Mouse (Mus musculus) hindbrain, embryonic 14.5 days (tissue): Measurements from ENCODE around the gene Psmb11. TPM values are rescaled to one million over a fixed set of nuclear protein-coding genes. Genes with fewer than 3 reads are reported as not detected.

Experiments used
- ATAC-seq: fragments of 200-750 bp; cut with Nextera tagmentation; 2 replicates; pipeline ENCODE4 v1.8.0; 2017; ENCODE audit warnings: moderate number of reproducible peaks, mild to moderate bottlenecking, moderate TSS enrichment, moderate library complexity; ENCODE audit not compliant: low FRiP score
- DNase-seq: peaks from one replicate; pipeline ENCODE4 v3.0.0-alpha.2; 2015; ENCODE audit warnings: low spot score
- H3K27ac ChIP-seq: fragments of 300-500 bp; sonication (generic); 2 replicates; pipeline ENCODE4 v1.5.1; 2014; ENCODE audit warnings: mild to moderate bottlenecking, moderate library complexity
- H3K27me3 ChIP-seq: fragments of 300-500 bp; sonication (generic); 2 replicates; pipeline ENCODE4 v1.6.1; 2014; ENCODE audit warnings: mild to moderate bottlenecking, low read length, mixed read lengths; ENCODE audit not compliant: control insufficient read depth, insufficient read depth
- H3K36me3 ChIP-seq: fragments of 300-500 bp; sonication (generic); replicated peaks from 2 replicates; pipeline ENCODE4 v1.6.1; 2014; ENCODE audit not compliant: control insufficient read depth, insufficient read depth
- H3K4me1 ChIP-seq: fragments of 300-500 bp; sonication (generic); replicated peaks from 2 replicates; pipeline ENCODE4 v1.6.1; 2014; ENCODE audit warnings: antibody characterized with exemption, low read length, mixed read lengths; ENCODE audit not compliant: control insufficient read depth, insufficient read depth
- H3K4me2 ChIP-seq: fragments of 300-500 bp; sonication (generic); replicated peaks from 2 replicates; pipeline ENCODE4 v1.6.1; 2014; ENCODE audit warnings: mild to moderate bottlenecking, moderate library complexity
- H3K4me3 ChIP-seq: fragments of 300-500 bp; sonication (generic); replicated peaks from 2 replicates; pipeline ENCODE4 v1.5.1; 2014; ENCODE audit warnings: mild to moderate bottlenecking, low read length
- H3K9ac ChIP-seq: fragments of 300-500 bp; sonication (generic); 2 replicates; pipeline ENCODE4 v1.6.1; 2014
- H3K9me3 ChIP-seq: fragments of 300-500 bp; sonication (generic); 2 replicates; pipeline ENCODE4 v1.6.1; 2016; ENCODE audit warnings: low read length; ENCODE audit not compliant: control insufficient read depth
- WGBS: fragments of 180-500 bp; shearing (Covaris S2); extraction: QIAGEN DNeasy Blood & Tissue Kit; methylation state at CpG from one replicate; pipeline ENCODE4 v1.1.7; 2014; 5-methylcytosine and 5-hydroxymethylcytosine counted together
- polyA plus RNA-seq: library from polyadenylated mRNA; unstranded; fragments of >200 nt; fragmentation: Nextera tagmentation; extraction: Ambion mirVana; gene quantifications from 2 replicates; pipeline ENCODE4 v1.2.1, GENCODE M21; 2014

The Psmb11 gene
- polyA plus RNA-seq, 1 experiment from 2014 or later = 0.16 TPM

DNA sequence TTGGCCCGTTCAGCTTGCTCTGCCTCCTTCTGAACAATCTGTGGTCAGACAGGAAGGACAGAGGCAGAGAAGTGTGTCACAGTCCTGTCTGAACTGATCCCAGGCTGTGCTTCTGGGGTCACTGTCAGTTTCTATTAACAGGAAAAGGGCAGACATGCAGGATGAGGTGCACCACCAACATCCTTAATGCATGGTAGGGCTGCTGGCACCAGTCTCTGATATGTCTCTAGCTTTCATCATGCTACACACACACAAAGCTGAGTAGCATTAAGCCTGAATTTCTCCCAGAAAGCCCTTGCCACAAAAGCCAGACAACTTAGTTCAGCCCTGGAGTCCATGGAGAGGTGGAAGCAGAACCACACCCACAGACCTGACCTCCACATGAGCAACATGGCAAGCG lies 21.8 kb downstream of the Psmb11 start:
- no peaks in the 10 kb centered on the region for H3K27me3 ChIP-seq
- H3K4me2 ChIP-seq = no peak overlapping the region
- ATAC-seq (no peak), DNase-seq (no peak)
- H3K27ac ChIP-seq = no peak overlapping the region
- no peak overlapping the region for H3K9ac ChIP-seq
- H3K36me3 ChIP-seq = peaks cover 72% of the 10 kb centered on the region
- peaks cover 12% of the 10 kb centered on the region for H3K4me1 ChIP-seq
- WGBS = 85% methylated on average over 2 of the region's 2 CpGs
- H3K4me3 ChIP-seq = no peak overlapping the region
- no peaks in the 10 kb centered on the region for H3K9me3 ChIP-seq

DNA sequence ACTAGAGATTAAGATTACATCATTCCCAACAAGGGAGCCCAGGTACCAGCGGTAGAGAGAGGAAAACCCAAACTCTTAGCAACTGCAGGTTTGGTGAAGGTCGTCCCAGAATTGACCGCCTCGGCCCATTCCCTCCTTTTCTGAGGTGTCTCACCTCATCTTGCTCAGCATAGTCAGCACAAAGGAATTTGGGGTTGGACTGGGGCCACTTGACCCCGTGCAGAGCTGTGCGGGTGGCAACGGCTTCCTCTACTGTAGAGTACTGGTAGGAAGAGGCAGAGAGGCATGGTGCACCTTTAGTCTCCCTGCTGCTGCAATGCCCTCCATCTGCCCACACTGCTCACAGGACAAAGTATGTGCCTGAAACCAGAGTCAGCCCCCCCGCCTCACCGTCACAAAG lies 23.1 kb downstream of the Psmb11 start:
- Histone ChIP-seq H3K4me2 (no peak overlapping the region), H3K9ac (no peak overlapping the region), H3K27me3 (no peaks in the 10 kb centered on the region), H3K36me3 (peaks cover 72% of the 10 kb centered on the region), H3K4me1 (peaks cover 9% of the 10 kb centered on the region), H3K4me3 (no peak overlapping the region), H3K27ac (no peak overlapping the region), H3K9me3 (no peaks in the 10 kb centered on the region)
- no peak for DNase-seq
- no peak for ATAC-seq
- 93% methylated on average over 9 of the region's 9 CpGs for WGBS

DNA sequence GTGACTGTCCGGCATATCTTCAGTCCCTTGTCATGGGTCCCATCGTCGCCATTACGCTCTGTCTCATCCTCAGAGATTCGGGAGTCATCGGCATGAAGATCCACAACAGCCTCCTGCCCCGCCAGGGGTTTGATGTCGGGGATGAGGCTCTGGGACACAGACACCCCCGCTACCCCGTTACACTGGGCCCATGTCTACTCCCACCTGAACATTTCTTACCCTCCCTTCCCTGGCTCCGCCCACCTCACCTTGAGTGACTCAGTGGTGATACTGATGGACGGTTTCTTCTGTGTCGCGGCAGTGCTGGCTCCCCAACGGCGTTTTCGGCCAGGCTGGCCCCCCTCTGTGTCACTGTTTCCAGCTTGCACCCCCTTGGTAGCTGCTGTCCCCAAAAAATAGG lies 25.2 kb downstream of the Psmb11 start:
- Histone ChIP-seq H3K9ac (no peak overlapping the region), H3K27me3 (no peaks in the 10 kb centered on the region), H3K9me3 (no peaks in the 10 kb centered on the region), H3K4me3 (no peak overlapping the region), H3K36me3 (peaks cover 90% of the 10 kb centered on the region), H3K4me2 (no peak overlapping the region), H3K4me1 (peaks cover 12% of the 10 kb centered on the region; the same call in 1 of the 2 replicates), H3K27ac (no peak overlapping the region)
- WGBS = 94% methylated on average over 17 of the region's 17 CpGs
- no peak for DNase-seq
- no peak for ATAC-seq

DNA sequence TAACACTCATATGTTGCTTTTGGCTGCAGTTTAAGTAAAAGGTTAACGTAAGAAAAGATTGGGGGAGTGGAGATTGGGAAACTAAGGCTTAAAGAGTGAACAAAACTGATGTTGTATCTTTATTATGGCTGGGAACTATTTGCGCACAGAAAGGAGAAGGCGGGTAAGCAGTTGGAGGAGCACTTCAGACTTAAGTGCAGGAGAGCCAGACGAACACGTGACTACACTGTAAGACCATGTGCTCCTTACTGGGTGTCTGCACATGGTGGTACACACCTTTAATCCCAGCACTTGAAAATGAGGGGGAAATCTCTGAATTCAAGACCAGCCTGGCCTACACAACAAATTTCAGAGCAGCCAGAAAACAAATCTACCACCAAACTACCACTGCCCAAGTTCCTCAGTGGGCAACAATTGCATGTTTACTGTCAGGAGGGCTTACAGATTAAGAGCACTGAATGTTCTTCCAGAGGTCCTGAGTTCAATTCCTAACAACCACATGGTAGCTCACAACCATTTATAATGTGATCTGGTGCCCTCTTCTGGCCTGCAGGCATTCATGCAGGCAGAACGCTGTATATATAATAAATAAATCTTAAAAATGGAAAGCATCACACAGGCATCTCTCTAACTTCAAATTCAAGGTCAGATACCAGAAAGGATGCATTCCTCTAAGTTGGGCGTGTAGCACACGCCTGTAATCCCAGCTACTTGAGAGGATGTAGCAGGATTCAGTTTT lies 25.8 kb downstream of the Psmb11 start:
- no peak for DNase-seq
- no peak for ATAC-seq
- 93% methylated on average over 8 of the region's 8 CpGs for WGBS

DNA sequence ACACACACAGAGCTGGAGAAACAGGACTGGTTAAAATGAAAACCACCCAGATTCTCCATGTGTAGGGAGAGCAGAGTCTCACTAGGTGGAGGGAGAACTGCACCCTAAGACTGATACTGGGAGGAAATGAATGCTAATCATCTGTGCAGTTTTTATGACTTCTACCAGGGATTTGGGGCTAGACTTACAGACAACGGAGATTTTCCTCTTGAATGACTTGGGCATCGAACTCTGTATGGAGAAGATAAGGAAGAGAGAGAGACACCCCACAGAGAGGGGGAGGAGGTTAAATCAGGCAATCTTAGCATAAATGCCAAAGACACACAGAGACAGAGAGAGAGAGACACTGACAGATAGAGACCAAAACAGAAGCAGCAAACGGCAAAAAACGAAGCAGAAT lies 26.7 kb downstream of the Psmb11 start:
- Histone ChIP-seq H3K36me3 (peaks cover 84% of the 10 kb centered on the region), H3K4me1 (peaks cover 19% of the 10 kb centered on the region), H3K4me3 (no peak overlapping the region), H3K9me3 (no peaks in the 10 kb centered on the region), H3K4me2 (no peak overlapping the region), H3K9ac (no peak overlapping the region), H3K27me3 (no peaks in the 10 kb centered on the region), H3K27ac (no peak overlapping the region)
- ATAC-seq = no peak
- 82% methylated on average over 4 of the region's 4 CpGs for WGBS
- no peak for DNase-seq

More for the DNA sequence above, 25.8 kb downstream of the Psmb11 start:
- Histone ChIP-seq H3K9ac (no peak overlapping the region), H3K9me3 (no peaks in the 10 kb centered on the region), H3K27me3 (no peaks in the 10 kb centered on the region), H3K4me3 (no peak overlapping the region), H3K4me1 (peaks cover 15% of the 10 kb centered on the region), H3K27ac (no peak overlapping the region), H3K4me2 (no peak overlapping the region), H3K36me3 (peaks cover 92% of the 10 kb centered on the region)

DNA sequence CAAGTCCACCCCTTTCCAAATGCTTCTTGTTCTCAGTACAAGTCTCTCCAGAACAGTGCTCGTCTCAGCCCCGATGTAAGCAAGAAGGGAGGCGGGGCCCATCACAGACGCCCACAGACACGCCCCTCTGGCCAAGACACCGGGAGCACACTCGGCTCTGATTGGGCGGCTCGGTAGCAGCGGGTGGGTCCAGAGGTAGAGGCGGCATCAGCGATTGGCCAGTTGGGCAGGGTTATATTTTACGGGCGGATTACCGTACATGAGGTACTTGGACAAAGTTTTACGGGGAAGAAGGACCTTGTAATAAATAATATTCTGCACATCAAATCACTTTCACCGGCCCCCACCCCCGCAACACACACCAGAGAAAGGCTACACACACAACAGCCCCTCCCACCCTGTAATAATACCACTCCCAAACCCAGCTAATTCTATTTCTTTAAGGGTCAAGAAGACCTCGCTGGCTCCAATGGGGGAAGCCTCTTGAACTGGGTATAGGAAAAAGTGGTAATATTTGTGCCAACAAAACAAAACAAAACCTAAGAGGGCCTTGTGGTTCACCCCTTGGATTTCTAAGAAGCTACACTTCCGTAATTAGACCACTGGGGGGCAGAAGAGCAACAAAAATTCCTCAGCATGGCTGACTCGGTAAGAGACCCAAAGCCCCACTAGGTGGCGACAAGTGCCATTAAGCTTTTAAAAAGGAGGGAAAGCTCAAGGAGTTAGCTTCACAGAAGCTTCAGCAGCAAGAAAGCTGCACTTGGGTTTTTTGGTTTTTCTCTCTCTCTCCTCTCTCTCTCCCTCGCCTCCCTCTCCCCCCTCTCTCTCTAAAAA lies 29.6 kb downstream of the Psmb11 start:
- Histone ChIP-seq H3K4me1 (peaks cover 19% of the 10 kb centered on the region), H3K4me2 (peak overlapping the region; percentile 93), H3K27me3 (no peaks in the 10 kb centered on the region), H3K36me3 (peaks cover 66% of the 10 kb centered on the region), H3K4me3 (no peak overlapping the region), H3K9ac (no peak overlapping the region), H3K9me3 (no peaks in the 10 kb centered on the region), H3K27ac (no peak overlapping the region)
- ATAC-seq (peak; percentile 34; the same call in 1 of the 2 replicates), DNase-seq (peak; percentile 95)
- WGBS = 67% methylated on average over 23 of the region's 23 CpGs

DNA sequence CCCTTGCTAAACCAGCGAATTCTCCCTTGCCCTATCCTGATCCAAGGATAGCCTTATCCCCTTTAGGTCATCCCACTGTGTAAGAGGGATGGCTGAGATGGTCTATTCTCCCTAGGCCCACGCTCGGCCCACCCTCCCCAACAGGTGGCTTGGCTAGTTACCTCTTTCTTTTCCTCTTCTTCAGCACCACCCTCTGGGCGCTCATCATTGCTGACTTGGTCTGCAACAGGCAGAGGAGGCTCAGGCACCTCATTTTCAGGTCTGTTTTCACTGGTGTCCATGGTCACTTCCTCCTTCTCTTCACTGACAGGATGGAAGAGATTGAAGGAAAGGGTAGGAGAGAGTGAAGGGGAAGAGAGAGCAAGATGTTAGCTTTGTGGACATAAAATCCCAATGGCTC lies 30.3 kb downstream of the Psmb11 start:
- H3K27me3 ChIP-seq = no peaks in the 10 kb centered on the region
- WGBS = 78% methylated on average over 4 of the region's 4 CpGs
- H3K4me2 ChIP-seq = peak overlapping the region; percentile 93
- no peaks in the 10 kb centered on the region for H3K9me3 ChIP-seq
- H3K4me3 ChIP-seq = no peak overlapping the region
- DNase-seq = no peak
- peaks cover 66% of the 10 kb centered on the region for H3K36me3 ChIP-seq
- H3K9ac ChIP-seq = no peak overlapping the region
- H3K4me1 ChIP-seq = peaks cover 19% of the 10 kb centered on the region
- no peak overlapping the region for H3K27ac ChIP-seq
- 0 out of 2 replicates have a peak, but pooled peaks have one; percentile 3 for ATAC-seq

DNA sequence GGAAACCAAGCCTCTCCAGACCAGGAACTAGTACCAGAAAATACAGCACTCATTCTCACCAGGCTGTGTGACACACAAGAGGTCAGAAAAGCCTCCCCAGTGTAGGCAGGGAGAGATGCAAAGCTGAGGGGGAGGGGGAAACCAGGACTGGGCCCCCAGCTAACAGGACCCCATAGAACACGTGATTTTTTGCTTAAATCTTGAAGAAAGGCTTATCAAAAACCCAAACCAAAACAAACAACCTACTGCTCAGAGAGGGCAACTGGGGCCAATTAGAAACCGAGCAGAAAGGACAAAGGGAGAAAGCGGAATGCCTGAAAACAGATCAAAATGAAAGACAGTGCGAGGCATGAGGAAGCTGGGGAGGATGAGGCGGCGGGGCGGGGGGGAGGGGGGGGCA lies 31.6 kb downstream of the Psmb11 start:
- Histone ChIP-seq H3K27me3 (no peaks in the 10 kb centered on the region), H3K9ac (peak overlapping the region; percentile 91), H3K36me3 (peaks cover 66% of the 10 kb centered on the region), H3K27ac (peak overlapping the region; percentile 91), H3K4me3 (peak overlapping the region; percentile 73), H3K4me2 (peak overlapping the region; percentile 93), H3K9me3 (no peaks in the 10 kb centered on the region), H3K4me1 (peaks cover 19% of the 10 kb centered on the region)
- DNase-seq (no peak), ATAC-seq (no peak)
- WGBS = 2% methylated on average over 7 of the region's 7 CpGs

DNA sequence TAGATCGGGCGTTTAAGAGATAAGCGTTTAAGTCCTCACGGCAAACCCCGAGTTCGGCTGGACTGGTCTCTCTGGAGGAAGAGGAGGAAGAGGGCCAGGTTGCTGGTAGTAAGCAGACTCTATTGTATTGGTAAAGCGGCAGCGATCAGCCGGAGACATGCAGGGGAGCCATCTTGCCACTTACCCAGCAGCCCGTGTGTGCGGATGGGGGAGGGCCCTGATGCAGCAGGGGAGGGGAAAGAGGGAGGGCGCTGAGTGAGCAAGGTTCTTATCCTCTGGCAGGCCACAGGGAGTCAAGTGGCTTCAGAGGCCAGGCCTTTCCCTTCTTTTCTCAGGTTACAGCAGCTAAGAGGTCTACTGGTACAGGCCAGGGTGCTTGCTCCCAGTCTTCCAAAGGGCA lies 32.3 kb downstream of the Psmb11 start:
- DNase-seq (peak; percentile 81), ATAC-seq (peak; percentile 88)
- Histone ChIP-seq H3K4me3 (peak overlapping the region; percentile 73), H3K27me3 (no peaks in the 10 kb centered on the region), H3K36me3 (peaks cover 66% of the 10 kb centered on the region), H3K9ac (peak overlapping the region; percentile 91), H3K4me1 (peaks cover 19% of the 10 kb centered on the region), H3K9me3 (no peaks in the 10 kb centered on the region), H3K27ac (peak overlapping the region; percentile 91), H3K4me2 (peak overlapping the region; percentile 93)
- WGBS = 2% methylated on average over 12 of the region's 12 CpGs
